Mouse (Mus musculus) megakaryocyte, embryonic 14.5 days (primary cell): ENCODE data around the gene Sin3a.

Experiments used
- FLI1 ChIP-seq: IDR thresholded peaks from 2 replicates; pipeline ENCODE4 v1.6.1; 2012; ENCODE audit warnings: low read length, inconsistent platforms, mixed read lengths
- GATA1 ChIP-seq: IDR thresholded peaks from 3 replicates; pipeline ENCODE4 v1.6.1; 2012; ENCODE audit warnings: mixed read lengths, low read length, inconsistent platforms, borderline replicate concordance

- TF ChIP-seq GATA1 (no peak), FLI1 (no peak)
Measured at GRCm38 (mm10) chr9:57068266-57068665, 3.6 kb upstream of the Sin3a start.
